Mouse (Mus musculus): ENCODE measurements at regions not wholly inside any gene's neighbourhood (a gene's known extent, or its start where the extent isn't known, plus 50 kb on each side); places are given as distances from the start of the nearest gene placed in this dataset.

GRCm38 (mm10) chr10:98292140-98292539 is 565.6 kb upstream of the C030005K15Rik start:
- CTCF ChIA-PET, result no interaction called here

DNA sequence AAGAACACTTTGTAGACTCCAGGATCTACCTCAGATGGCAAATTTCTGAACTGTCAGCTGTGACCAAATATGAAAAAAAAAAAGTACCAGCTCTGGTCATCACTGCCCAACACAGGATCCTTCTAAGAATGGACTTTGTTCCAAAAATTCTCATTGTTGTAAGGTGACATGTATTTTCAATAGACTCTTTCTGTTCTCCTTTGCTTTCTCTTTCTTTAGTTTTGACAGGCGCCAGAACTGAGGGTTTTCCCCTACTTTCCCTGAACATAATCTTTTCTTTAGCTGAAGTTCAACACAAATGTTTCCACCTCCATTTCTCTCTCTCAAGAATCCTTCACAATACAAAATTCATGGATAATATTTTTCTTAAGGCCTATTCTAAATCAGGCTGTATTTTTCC is 579.1 kb upstream of the C030005K15Rik start:
- CTCF ChIA-PET, result no interaction called here

GRCm38 (mm10) chr10:98309667-98310066 is 583.1 kb upstream of the C030005K15Rik start:
- CTCF ChIA-PET, result no interaction called here

DNA sequence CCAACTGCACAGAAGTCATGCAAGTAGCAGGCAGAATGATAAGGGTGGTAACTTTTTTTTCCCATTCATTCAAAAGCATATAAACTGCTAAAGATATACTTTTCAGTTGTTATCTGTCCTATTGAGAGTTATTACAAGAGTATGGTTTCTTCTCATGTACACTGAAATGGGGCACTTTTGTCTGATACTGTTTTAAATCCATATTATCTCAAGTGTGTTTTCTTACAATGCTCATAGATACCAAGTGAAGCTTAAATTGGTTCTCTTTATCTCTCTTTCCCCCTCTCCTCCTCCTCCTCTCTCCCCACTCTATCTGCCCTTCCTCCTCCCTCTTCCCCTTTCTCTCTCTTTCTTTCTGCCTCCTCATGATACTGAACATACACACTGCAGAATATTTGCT is 584.8 kb upstream of the C030005K15Rik start:
- CTCF ChIA-PET, result no interaction called here

DNA sequence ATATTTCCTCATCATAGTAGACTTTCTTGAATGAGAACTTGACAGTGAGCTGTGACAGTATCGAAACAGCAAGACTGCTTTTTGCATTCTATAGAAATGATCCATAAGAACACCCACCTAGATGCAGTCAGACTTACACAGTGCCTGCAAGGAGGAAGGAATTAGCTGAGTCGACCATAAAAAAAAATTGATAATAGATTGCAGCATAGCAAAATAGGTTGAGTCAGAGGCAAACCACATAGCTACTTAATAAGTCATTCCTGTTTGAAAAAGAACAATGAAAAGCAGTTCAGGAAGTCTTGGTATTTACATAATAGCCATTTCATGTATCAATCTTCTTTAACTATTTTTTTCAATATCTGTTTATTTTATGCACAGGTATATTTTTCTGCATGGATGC is 591.9 kb upstream of the C030005K15Rik start:
- CTCF ChIA-PET, result no interaction called here

DNA sequence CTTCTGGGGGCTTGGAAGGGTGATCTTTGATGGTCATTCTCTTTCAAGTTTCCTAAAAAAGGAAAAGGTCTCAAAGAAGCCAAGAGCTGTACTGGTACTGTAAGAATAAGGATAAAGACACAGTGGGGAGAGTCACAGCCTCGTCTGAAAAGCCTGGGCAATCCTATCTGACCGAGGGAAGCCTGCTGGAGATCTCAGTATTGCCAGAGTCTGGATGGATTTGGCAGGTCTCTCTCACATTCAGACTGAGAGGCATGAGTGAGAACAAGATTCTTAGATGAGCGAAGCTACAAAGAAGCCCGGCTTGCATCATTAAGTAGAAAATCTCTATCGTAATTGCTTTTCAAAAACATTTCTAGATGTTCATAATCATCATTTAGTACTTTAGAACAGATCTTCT is 590.4 kb upstream of the Atp2b1 start:
- CTCF ChIA-PET, result no interaction called here

GRCm38 (mm10) chr10:98324591-98324990 is 589.6 kb upstream of the Atp2b1 start:
- CTCF ChIA-PET, result no interaction called here

GRCm38 (mm10) chr10:98325720-98326119 is 588.5 kb upstream of the Atp2b1 start:
- CTCF ChIA-PET, result no interaction called here

GRCm38 (mm10) chr10:98332682-98333081 is 581.5 kb upstream of the Atp2b1 start:
- CTCF ChIA-PET, result no interaction called here

DNA sequence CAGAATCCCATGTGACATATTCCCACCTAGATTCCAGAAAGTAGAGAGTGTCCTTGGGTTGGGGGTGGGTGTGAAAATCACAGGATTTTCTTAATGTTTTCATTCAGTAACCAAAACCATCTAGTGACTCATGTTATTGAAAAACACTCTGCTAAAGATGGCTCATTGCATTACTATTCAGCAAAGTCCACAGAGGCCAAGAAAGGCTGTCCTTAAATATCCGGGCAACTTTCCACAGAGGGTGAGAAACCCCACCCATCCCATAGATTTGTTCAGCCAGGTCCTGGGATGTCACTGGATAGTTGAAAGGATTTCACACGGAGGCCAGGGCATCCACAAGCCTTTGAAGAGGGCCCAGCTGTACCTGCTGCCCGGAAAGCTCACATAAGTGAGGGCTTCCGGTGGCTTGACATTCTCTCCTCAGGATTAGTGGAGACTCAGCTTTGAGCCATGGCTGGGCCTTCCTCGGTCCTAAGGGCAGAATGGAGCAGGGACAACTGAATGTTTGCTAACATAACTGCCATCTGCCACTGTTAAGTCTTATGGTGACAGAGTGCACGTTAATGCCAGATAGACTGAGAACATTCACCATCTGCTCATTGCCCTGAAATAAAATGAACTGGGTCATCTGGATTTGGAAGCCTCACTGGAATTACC is 580.7 kb upstream of the Atp2b1 start:
- CTCF ChIA-PET, result no interaction called here

GRCm38 (mm10) chr10:98343827-98344226 is 570.4 kb upstream of the Atp2b1 start:
- CTCF ChIA-PET, result no interaction called here

DNA sequence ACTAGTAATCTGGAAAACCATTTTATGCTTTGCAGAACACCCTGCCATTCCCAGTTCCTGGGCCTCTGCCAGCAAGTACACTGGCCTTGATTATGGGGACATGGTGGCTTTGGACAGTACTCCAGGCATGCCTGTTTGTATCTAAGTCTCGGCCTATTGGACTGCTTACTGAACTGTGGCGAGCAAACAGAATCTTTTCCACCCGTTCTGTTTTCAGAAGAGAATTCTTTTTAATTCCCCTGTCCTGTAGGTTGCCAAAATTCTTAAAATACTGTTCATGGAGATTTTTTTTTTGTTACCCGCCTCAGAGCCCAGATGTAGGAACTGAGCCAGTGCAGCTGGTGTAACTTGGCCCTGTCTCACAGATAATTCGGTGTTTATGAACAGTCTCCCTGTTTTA is 564.7 kb upstream of the Atp2b1 start:
- CTCF ChIA-PET, result no interaction called here

DNA sequence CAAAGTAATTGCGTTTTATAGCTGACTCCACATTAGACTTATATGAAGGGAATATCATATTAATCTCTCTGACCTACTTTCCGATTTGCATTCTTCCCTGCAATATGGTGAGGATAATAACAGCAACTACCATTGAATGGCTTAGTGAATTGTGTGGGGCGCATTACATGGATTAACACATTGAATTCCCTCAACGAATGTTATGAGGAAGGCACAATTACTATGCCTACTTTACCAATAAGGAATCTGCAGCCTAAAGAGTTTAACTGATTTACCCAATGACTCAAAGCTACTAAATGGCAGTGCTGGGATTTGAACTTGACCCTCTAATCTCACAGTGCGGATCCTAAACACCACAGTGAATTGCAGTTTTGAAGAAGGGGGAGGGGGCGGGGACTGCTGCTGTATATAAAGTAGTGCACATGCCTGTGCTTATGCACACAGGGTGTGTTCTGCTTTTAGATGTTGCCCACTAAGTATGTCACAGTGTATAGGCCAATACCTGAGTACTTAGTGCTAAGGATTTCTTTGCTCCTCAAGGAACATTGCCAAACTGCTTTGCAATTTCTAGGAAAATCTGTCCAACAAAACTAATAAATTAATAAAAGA is 563.8 kb upstream of the Atp2b1 start:
- CTCF ChIA-PET, result interaction anchor here (0.7 kb wide), 1 partner anchor 771 kb away, joined by 5 read pairs; no protein-coding TSS in a partner anchor

- CTCF ChIA-PET, result no interaction called here
Measured at GRCm38 (mm10) chr10:98352061-98352460, 562.1 kb upstream of the Atp2b1 start.

DNA sequence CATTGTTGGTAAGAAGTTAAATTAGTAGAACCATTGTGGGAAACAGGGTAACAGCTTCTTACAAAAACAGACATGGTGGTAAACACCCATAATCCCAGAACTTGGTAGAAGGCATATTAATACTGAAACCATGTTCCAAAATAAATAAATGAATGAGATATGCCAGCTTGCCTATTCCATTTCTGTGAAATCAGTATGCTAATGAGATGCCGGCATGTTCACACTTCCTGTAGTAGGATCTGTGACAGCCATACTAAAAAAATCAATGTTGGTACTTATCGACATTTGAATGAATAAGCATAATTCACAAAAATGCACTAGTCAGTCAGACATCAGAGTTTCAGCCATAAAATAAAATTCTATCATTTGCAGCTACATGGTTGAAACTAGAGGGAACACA is 559.7 kb upstream of the Atp2b1 start:
- CTCF ChIA-PET, result no interaction called here

DNA sequence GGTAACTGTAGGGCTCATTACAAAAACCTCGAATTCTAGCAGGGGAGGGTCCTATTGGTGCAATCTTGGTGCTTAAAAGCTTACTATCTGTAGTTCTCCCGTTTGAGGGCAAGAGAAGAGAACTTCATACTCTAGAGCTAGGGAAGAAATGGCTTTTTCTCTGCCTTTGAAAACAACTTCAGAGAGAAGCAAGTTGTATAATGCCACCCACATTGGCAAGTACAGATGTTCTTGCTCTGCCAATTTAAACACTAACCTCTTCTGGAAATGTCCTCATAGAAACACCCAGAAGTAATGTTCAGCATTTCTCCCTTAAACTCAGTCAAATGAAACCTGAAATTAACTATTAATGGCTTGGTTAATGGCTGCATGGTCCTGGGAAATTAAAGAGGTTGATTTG is 549.6 kb upstream of the Atp2b1 start:
- CTCF ChIA-PET, result no interaction called here

DNA sequence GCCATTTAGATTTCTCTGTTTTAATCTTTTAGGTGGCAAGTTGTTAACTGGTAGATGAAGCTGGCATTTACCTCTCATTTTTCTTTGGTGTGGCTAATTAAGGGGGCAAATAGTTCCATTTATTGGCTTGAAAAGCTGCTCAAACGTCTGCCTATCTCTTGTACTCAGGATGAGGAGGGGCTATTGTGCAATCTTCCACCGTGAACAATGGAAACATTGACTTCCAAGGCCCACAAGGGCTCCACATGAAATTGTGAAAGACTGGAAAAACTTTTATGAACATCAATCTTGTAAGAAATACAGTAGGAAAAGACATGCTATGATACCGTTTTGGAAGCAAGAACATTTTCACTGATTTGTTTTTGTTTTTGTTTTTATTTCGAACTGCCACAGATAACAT is 541.6 kb upstream of the Atp2b1 start:
- CTCF ChIA-PET, result no interaction called here

DNA sequence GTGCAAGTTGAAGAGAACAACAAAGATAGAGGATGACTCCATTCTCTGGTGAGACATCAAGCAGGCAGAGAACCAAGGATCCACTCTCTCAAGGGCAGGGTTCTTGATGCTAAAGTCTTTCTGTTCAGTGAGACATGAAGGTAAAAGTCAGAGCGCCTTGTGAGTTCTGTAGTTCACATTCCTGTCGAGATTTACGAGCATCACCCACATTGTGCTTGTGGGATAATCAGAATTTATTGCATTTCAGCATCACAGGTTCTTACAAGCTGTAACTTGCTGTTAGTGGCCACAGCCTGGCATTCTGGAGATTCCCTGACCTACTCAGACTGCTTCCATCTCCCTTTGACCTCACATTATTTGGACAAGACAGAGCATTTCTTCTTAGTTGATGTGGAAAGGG is 540.9 kb upstream of the Atp2b1 start:
- CTCF ChIA-PET, result no interaction called here

- CTCF ChIA-PET, result no interaction called here
Measured at GRCm38 (mm10) chr10:98374684-98375083, 539.5 kb upstream of the Atp2b1 start.

DNA sequence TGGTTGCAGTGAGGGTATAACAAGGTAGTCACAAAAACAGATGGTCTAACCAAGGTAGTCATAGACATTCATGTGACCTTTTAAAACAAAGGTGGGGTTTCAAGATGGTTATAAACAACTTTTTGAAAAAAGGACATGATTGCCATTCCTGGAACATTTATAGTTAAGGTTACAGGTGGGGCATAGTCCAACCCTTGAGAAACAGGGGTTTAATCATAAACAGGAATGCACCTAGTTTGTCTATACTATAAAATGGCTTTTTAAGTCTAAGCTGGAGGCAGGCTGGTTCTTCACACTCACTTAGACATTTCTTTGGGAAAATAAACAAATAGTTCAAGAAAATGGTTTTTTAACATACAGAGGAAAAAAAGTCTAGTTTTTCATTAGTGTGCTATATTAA is 525.7 kb upstream of the Atp2b1 start:
- CTCF ChIA-PET, result no interaction called here

DNA sequence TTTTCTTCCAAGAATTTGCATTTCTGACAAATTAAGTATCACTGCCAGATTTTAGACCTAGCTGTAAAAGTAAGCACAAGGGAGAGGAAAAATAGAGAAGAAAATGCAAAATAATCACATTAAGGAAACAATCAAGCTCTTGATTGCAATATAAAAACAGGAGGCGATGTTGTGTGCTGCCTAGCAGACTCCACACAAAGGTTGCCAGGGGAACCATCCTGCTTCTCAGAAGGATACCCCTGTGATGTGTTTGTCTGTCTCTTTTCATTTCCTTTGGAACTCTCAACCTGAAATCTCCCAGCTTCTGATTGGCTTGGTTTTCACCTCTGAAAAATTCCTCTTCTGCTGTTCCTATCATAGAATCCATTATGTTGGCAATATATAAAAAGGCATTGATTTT is 514.3 kb upstream of the Atp2b1 start:
- CTCF ChIA-PET, result no interaction called here

GRCm38 (mm10) chr10:98417807-98418743 is 496.1 kb upstream of the Atp2b1 start:
- CTCF ChIA-PET, result interaction anchor here (0.9 kb wide), 1 partner anchor 662 kb away, joined by 3 read pairs; no protein-coding TSS in a partner anchor

DNA sequence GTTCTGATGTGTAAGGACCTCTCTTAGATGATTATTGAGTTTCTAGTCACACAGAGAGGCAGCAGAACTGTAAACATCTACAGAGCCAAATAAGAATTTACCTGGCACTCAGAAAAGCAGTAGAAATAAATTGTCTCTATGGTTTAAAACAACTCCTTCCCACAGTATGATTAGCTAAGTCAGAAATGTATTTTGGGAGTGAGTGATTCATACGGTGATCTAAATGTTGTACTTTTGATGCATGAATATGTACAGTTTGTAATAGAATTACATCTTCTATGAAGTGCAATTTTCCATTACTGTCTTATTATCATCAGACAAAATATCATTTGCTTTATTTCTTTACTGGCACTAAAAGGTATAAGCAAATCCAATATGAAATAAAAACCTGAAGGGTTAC is 489.8 kb upstream of the Atp2b1 start:
- CTCF ChIA-PET, result no interaction called here

Data from spleen, embryonic (tissue).